Mouse (Mus musculus) E14TG2a.4 (cell line): ENCODE measurements around the gene Nog.
A peak's percentile ranks its signal among the peaks of the same experiment; 100 is the strongest.

Experiments
- H3K27me3 ChIP-seq: 2 replicates; pipeline ENCODE4 v1.6.1; 2014; ENCODE audit warnings: low read length, control low read depth; ENCODE audit not compliant: insufficient read depth
- H3K36me3 ChIP-seq: 2 replicates; pipeline ENCODE4 v1.6.1; 2014; ENCODE audit warnings: low read length, control low read depth; ENCODE audit not compliant: insufficient read depth
- H3K4me1 ChIP-seq: replicated peaks from 2 replicates; pipeline ENCODE4 v1.6.1; 2014; ENCODE audit warnings: low read depth, low read length, control low read depth
- H3K4me3 ChIP-seq: replicated peaks from 2 replicates; pipeline ENCODE4 v1.5.1; 2014; ENCODE audit warnings: mild to moderate bottlenecking, low read length
- H3K9me3 ChIP-seq: 2 replicates; pipeline ENCODE4 v1.6.1; 2014; ENCODE audit warnings: low read length, control low read depth
- CTCF ChIP-seq: conservative IDR thresholded peaks from 2 replicates; pipeline ENCODE4 v1.5.1; 2014; ENCODE audit warnings: low read length
- NANOG ChIP-seq: IDR thresholded peaks from 2 replicates; pipeline ENCODE4 v1.6.1; 2014; ENCODE audit warnings: borderline replicate concordance, low read length, mixed read lengths
- POU5F1 ChIP-seq: IDR thresholded peaks from 2 replicates; pipeline ENCODE4 v1.6.1; 2014; ENCODE audit warnings: low read length, borderline replicate concordance

Nog gene

DNA sequence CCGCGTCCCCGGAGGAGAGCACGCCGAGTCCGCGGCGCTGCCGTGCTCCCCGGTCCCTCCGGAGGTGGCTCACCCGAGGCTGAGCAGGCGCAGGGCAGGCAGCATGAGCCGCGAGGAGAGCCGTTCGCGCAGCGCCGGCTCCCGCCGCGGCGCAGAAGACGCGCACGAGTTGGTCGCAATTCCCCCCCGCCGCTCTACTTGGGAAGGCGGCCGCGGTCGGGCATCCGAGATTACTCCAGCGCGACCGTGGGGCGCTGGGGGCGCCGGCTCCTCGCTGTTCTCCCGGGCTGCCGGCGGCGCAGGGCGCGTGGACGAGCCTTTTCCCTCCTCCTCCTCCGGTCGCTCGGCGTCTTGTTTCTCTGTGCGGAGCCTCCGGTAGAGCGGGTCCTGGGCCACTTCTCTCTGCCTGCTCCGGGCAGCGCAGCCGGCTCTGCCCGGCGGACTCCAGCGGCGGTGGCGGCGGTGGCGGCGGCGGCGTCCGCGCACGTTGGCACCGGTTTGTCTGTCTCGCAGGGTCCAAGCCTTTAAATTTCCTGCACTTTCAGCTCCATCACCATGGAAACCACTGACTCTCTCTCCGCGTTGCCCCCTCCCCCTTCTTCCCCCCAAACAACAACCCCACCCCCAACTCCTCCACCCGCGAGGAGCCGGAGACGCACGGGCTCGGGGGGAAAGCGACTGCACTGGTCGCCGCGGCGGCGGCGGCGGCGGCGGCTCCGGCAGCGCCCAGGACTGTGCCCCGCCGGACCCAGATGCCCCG is at the start of gene Nog:
Gene Nog (minus strand): TSS at position 277 of the 760 bp plus-strand sequence.
- Histone ChIP-seq H3K4me1 (peaks cover 25% of the 10 kb centered on the region; the same call in 1 of the 2 replicates), H3K4me3 (peak within 1 kb of the TSS; percentile 84), H3K9me3 (peaks cover 6% of the 10 kb centered on the region), H3K36me3 (no peaks in the 10 kb centered on the region), H3K27me3 (peaks cover 69% of the 10 kb centered on the region)
- TF ChIP-seq CTCF: no peak

DNA sequence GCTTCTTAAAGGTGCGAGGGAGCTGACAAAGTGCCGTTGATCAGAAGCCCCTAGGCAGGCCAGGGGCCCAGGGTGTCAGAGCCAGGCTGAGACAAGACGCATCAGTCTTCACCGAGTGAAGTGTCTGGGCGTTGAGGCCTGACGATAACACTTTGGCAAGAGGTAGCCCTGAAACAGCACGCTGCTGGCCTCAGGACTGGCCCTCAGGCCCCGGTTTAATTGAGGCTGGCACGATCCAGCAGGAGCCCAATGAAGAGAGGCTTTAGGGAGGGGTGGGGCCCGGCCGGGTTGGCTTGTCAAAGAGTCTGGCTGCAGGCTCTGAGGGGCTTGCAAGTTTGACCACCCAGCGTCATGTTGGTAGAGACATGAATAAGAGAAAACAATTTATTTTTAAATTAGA is 38.1 kb upstream of the Nog start:
- Histone ChIP-seq H3K4me1 (peaks cover 7% of the 10 kb centered on the region; the same call in 1 of the 2 replicates), H3K36me3 (no peaks in the 10 kb centered on the region), H3K9me3 (no peaks in the 10 kb centered on the region), H3K27me3 (no peaks in the 10 kb centered on the region), H3K4me3 (peak overlapping the region; percentile 51)
- no peak for TF ChIP-seq CTCF

DNA sequence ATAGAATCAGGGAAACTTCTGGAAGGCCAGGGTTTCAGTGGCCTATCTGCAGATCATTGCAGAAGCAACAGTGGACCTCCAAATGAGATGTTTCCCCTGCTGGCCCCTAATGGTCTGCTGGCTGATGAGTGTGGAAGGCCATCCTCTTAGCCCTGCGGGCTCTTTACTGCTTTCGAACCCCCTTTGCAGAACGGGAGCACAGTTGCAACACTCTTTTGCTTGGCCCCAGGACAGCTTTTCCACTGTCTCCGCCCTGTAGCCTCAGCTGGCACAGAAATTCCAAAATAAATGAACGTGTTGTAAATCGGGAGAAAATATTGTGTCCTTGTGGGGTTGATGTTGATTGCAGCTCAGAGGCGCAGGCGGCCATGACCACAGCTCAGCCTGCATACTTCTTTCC is 37.7 kb upstream of the Nog start:
- H3K36me3 ChIP-seq: no peaks in the 10 kb centered on the region
- peak overlapping the region; percentile 51 for H3K4me3 ChIP-seq
- H3K9me3 ChIP-seq: no peaks in the 10 kb centered on the region
- no peaks in the 10 kb centered on the region for H3K27me3 ChIP-seq
- H3K4me1 ChIP-seq: peaks cover 7% of the 10 kb centered on the region; the same call in 1 of the 2 replicates
- TF ChIP-seq NANOG (no peak), CTCF (no peak), POU5F1 (no peak)

DNA sequence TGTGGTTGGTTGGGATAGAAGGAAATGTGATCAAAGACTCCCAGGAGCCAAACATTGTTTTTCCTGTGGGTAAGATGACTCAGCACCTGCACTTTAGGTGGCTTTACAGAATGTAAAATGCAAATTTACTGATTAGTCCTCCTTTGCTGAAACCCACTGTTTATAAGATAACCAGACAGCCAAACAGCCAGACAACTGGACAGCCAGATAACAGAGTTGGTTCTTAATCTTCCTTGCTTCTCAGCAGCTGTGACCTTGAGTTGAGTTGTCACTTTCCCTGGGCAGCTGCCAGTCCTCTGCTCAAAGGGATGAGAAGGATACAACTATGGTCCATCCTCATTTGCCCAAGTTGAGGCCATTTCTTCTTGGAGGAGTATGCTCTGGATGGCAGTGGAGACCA is 35.8 kb upstream of the Nog start:
- Histone ChIP-seq H3K27me3 (no peaks in the 10 kb centered on the region), H3K9me3 (no peaks in the 10 kb centered on the region), H3K4me3 (no peak overlapping the region), H3K4me1 (peaks cover 7% of the 10 kb centered on the region; the same call in 1 of the 2 replicates), H3K36me3 (no peaks in the 10 kb centered on the region)
- no peak for TF ChIP-seq NANOG
- no peak for TF ChIP-seq CTCF
- TF ChIP-seq POU5F1: no peak

DNA sequence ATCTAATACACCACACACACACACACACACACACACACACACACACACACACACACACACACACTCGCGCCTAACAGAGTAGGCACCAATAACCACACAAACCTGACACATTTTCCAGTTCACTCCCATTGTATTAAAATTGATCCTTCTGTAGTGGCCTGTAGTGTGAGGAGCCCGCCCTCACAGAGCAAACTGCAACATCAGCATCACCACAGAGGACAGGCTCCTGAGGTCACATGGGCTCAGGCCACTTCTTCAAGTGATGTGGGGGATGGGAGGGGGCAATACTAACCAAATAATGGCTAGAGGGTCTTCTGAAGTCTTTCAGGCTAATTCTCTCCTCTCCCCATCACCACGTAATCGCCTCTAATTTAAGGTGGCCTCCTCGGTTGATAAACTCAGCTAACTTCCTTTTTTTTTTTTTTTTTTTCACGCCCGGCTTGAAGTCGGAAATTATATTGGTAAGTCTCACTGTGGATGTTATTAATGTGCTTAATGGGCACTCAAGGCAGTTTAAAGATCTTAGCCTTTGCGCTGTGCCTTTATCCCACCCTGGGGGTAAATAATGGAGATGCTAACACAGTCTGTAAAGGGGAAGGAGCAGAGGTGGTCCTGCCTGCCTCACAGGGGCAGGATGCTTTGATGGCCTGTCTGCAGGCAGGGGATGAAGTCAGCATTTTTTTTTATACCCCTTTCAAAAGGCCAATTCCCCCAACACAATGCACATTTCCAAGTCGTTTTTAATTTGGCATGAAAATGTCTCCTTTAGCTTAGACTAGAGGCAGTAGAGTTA is 25.2 kb upstream of the Nog start:
- Histone ChIP-seq H3K4me1 (peaks cover 4% of the 10 kb centered on the region; the same call in 1 of the 2 replicates), H3K4me3 (no peak overlapping the region), H3K9me3 (no peaks in the 10 kb centered on the region), H3K36me3 (no peaks in the 10 kb centered on the region), H3K27me3 (no peaks in the 10 kb centered on the region)
- TF ChIP-seq NANOG (no peak), POU5F1 (no peak), CTCF (no peak)

DNA sequence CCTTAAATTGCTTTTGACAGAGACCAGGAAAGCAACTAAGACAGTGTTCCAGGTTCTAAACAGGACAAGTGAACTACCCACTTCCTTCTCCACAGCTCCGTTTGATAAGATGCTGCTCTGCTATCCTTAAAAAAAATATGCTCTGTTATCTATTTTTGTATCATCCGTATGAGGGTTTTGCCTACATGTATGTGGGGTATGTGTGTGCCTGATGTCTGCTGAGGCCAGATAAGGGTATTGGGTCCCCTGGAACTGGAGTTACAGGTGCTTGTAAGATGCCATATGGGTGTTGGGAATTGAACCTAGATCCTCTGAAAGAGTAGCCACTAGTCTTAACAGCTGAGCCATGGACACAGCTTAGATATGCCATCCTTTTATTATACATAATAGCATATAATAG is 19.6 kb upstream of the Nog start:
- Histone ChIP-seq H3K27me3 (0 out of 2 replicates have a peak, but pooled peaks cover 4% of the 10 kb centered on the region), H3K4me1 (no peaks in the 10 kb centered on the region), H3K9me3 (no peaks in the 10 kb centered on the region), H3K4me3 (no peak overlapping the region), H3K36me3 (no peaks in the 10 kb centered on the region)
- TF ChIP-seq POU5F1 (no peak), NANOG (no peak)

DNA sequence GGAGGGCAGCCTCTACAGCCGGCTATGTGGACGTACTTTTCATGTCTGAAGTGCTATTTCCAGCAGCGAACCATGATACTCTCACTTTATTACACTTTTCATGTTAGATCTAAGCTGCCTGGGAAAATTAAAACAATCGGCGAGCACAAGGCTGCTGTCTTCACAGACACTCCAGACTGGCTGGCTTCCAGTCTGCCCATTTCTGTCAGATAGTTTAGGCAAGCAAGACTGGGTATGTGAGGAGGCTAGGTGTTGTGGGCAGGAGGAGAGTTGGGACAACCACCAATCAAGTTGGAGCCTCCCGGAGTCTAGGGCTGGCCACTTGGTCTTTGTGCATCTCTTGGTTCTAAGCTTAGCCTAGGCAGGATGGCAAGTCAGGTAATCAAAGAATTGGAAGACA is 17.5 kb upstream of the Nog start:
- no peaks in the 10 kb centered on the region for H3K36me3 ChIP-seq
- H3K4me1 ChIP-seq: no peaks in the 10 kb centered on the region
- H3K9me3 ChIP-seq: no peaks in the 10 kb centered on the region
- H3K4me3 ChIP-seq: no peak overlapping the region
- 0 out of 2 replicates have a peak, but pooled peaks cover 4% of the 10 kb centered on the region for H3K27me3 ChIP-seq
- TF ChIP-seq NANOG (no peak), CTCF (no peak), POU5F1 (no peak)

DNA sequence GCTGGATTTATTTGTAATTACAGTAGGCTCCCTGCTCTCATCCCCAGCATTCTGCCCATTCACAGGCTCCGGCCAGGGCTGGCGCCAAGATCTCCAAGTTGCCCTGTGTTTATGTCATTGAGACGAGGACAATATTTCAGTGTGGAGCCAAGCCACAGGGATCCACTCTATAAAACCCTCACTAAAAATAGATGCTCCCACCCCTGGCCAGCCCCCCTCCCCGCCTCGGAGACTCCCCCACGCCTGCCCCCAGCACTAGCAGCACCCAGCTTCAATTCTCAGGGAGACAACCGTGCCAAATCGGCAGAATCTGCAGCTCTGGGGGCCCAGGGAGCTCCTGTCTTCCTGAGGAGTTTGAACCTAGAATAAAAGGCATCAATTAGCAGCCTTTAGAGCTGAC is 16.2 kb upstream of the Nog start:
- H3K4me3 ChIP-seq: no peak overlapping the region
- no peaks in the 10 kb centered on the region for H3K4me1 ChIP-seq
- TF ChIP-seq NANOG: no peak
- TF ChIP-seq POU5F1: no peak
- TF ChIP-seq CTCF: no peak
- H3K36me3 ChIP-seq: no peaks in the 10 kb centered on the region
- no peaks in the 10 kb centered on the region for H3K9me3 ChIP-seq
- peaks cover 4% of the 10 kb centered on the region; the same call in 1 of the 2 replicates for H3K27me3 ChIP-seq
